Mouse (Mus musculus) gastrocnemius, adult 2 months (tissue): Measurements from ENCODE around the gene Cdkal1. TPM values are rescaled to one million over a fixed set of nuclear protein-coding genes. Genes with fewer than 3 reads are reported as not detected.

ENCODE experiments used
- DNase-seq: peaks from one replicate; pipeline ENCODE4 v3.0.0; 2022
- H3K27ac ChIP-seq: fragments of 200-600 bp; 2 replicates; pipeline ENCODE4 v1.8.1; 2022; ENCODE audit warnings: mild to moderate bottlenecking
- H3K4me3 ChIP-seq: fragments of 200-600 bp; 2 replicates; pipeline ENCODE4 v1.8.1; 2022; ENCODE audit warnings: mild to moderate bottlenecking, moderate library complexity
- CTCF ChIP-seq: fragments of 200-600 bp; IDR thresholded peaks from 2 replicates; pipeline ENCODE4 v1.8.1; 2022; ENCODE audit warnings: antibody characterized with exemption, mild to moderate bottlenecking, moderate library complexity
- intact Hi-C: fragments of 180-260 bp; cut with DNase I; formaldehyde crosslinking; loops from one replicate; pipeline ENCODE4 v1.15.1; 2025
- total RNA-seq, 2 experiments: library from RNA; stranded (reverse); gene quantifications; 2 replicates each; pipeline ENCODE4 v1.2.3; 2021

Gene Cdkal1
- total RNA-seq, 2 experiments from 2014 or later, result 35.4 to 35.5 TPM

DNA sequence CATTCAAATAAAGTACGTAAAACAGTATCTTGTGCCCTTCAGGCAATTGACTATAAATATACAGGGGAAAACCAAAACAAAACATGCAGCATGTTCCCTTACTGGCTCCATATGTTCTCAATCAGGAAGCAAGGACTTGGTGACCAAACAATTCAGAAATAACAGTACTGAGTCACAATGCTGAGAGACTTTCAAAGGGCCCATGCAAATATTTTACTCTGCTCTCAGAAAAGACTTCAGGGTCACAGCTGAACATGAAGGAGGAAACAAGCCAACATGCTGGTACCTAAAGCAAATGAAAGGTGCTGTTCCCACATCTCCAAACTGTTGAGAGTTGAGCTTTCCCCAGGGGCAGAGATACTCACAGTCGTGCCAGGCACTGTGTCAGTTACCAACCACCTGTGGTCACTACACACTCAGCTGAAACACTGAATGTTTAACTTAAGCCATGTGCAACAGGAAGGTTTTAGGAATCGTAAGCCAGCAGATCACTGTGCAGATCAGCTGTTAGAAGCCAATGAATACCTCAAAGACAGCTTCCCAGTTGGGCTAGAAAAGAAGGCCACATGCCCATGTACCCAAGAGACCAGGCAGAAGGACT, 140.1 kb downstream of the Cdkal1 start:
- no peak for DNase-seq
- no peak for TF ChIP-seq CTCF
- intact Hi-C loops, result no loop called here
- Histone ChIP-seq H3K27ac (no peak overlapping the region), H3K4me3 (no peak overlapping the region)

DNA sequence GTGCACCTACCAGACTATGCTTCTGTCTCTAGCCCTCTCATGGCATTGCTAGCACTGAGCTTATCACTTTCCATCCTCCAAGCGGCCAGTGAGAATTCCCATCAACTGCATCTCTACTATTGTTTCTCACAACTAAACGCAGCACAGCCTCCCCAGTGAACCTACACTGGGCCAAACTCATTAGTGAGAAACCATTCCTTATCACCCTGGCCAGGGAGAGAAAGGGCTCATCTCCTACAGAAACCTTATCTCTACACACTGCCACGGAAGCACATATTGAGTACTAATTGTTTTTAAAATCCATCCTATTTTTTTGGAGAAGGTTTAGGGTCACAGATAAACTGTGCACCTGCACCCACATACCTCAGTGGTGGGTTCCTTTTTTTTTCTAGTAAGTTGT, 147.9 kb downstream of the Cdkal1 start:
- TF ChIP-seq CTCF, result no peak
- intact Hi-C loops, result no loop called here
- Histone ChIP-seq H3K27ac (no peak overlapping the region), H3K4me3 (no peak overlapping the region)
- DNase-seq, result no peak

DNA sequence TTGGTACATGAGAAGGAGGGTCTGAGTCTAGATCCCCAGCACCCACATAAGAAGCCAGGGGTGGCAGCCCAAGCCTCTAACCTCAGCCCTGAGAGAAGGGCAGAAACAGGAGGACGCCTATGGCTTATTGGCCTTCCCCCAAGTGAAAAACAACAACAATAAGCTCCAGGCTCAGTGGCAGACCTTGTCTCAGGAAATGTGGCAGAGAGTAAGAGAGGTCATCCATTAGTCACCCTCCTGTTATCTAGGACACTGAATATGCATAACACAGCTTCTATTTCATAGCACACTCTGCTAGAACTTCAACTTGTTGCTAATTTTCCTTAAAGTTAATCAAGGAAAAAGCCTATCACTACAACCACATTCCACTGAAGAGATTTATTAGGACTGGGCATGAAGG, 154.1 kb downstream of the Cdkal1 start:
- no peak for TF ChIP-seq CTCF
- H3K27ac ChIP-seq, result no peak overlapping the region
- no peak overlapping the region for H3K4me3 ChIP-seq
- DNase-seq, result no peak
- intact Hi-C loops, result no loop called here

- intact Hi-C loops, result no loop called here
- H3K4me3 ChIP-seq, result no peak overlapping the region
- no peak for TF ChIP-seq CTCF
- no peak overlapping the region for H3K27ac ChIP-seq
- no peak for DNase-seq
These were observed 155.6 kb downstream of the Cdkal1 start for GRCm38 (mm10) chr13:29699896-29700295.

DNA sequence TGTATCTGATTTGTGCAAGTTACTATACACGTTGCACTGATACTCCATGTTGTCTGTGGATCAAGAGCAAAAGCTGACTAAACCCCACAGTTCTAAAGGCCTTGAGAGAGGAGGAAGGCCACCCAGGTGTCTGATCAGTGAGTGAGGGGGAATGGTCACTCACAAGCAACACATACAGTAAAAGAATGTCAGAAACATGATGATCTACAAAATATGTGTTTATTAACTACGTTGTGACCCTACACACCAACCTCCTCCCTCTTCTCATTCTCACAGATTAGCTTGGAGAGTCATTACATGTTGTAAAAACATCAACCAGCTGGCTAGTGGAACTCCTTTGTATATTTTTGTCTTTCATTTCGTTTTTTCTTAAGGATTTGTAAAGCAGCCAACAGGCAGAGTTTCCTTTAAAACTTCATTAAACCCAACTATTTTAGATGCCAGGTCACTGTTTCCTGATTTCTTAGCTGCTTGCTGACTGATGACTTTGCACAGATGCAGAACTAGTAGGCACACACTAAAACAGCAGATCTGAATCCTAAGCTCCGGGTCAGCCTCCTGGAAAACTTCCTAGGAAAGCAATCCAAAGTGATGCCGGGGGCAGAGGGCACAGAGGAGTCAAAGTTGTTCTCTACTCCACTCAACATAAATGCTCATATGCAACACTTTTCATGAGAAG, 157.0 kb downstream of the Cdkal1 start:
- TF ChIP-seq CTCF, result no peak
- no peak for DNase-seq
- intact Hi-C loops, result no loop called here
- Histone ChIP-seq H3K4me3 (no peak overlapping the region), H3K27ac (no peak overlapping the region)

GRCm38 (mm10) chr13:29697230-29697629, 158.2 kb downstream of the Cdkal1 start:
- intact Hi-C loops, result no loop called here
- Histone ChIP-seq H3K4me3 (no peak overlapping the region), H3K27ac (no peak overlapping the region)
- DNase-seq, result no peak
- no peak for TF ChIP-seq CTCF

GRCm38 (mm10) chr13:29690734-29691133, 164.7 kb downstream of the Cdkal1 start:
- intact Hi-C loops, result no loop called here
- TF ChIP-seq CTCF, result no peak
- DNase-seq, result no peak
- Histone ChIP-seq H3K27ac (no peak overlapping the region), H3K4me3 (no peak overlapping the region)

- TF ChIP-seq CTCF, result no peak
- DNase-seq, result no peak
- intact Hi-C loops, result no loop called here
These were observed 166.6 kb downstream of the Cdkal1 start for GRCm38 (mm10) chr13:29688851-29689250.

GRCm38 (mm10) chr13:29687872-29688271, 167.6 kb downstream of the Cdkal1 start:
- intact Hi-C loops, result no loop called here
- DNase-seq, result no peak
- Histone ChIP-seq H3K4me3 (no peak overlapping the region), H3K27ac (no peak overlapping the region)
- TF ChIP-seq CTCF, result no peak

More at GRCm38 (mm10) chr13:29688851-29689250, 166.6 kb downstream of the Cdkal1 start:
- no peak overlapping the region for H3K27ac ChIP-seq
- H3K4me3 ChIP-seq, result no peak overlapping the region

DNA sequence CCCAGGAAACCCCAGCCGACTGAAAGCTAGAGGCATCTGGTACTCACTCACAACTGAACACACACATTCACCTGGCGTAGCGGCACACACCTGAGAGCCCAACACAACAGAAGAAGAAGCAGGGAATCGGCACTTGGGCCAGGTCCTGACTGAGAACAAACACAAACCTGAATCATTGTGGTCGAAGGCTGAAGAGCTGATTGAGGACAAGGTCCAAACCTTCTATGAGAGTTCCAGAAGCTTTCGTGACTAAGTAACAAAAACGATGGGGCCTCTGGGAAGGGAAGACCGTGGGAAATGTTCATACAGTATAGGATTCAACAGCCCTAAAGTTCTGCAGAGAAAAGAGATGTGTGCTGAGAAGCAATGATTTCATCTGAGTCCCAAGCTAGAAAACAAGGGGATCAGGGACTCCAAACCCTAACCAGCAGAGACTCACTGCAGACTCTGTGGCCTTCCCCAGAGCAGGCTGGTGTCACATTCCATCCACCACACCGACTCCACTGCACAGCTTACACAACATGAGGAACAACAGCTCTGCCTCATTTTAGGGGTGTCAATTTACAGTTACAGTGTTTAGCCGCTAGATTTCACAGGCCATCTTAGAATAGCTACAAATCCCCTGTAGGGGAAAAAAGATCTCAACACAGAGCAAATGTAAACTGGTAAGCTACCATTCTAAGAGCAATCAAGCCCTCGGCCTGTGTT, 175.8 kb downstream of the Cdkal1 start:
- no peak for TF ChIP-seq CTCF

GRCm38 (mm10) chr13:29677559-29677958, 177.9 kb downstream of the Cdkal1 start:
- TF ChIP-seq CTCF, result no peak
- intact Hi-C loops, result no loop called here
- DNase-seq, result no peak
- peak overlapping the region; percentile 2; the same call in 1 of the 2 replicates for H3K27ac ChIP-seq
- no peak overlapping the region for H3K4me3 ChIP-seq

More for the DNA sequence above, 175.8 kb downstream of the Cdkal1 start:
- intact Hi-C loops, result no loop called here
- no peak overlapping the region for H3K4me3 ChIP-seq
- DNase-seq, result peak; percentile 30
- H3K27ac ChIP-seq, result peak overlapping the region; percentile 48; the same call in 1 of the 2 replicates

DNA sequence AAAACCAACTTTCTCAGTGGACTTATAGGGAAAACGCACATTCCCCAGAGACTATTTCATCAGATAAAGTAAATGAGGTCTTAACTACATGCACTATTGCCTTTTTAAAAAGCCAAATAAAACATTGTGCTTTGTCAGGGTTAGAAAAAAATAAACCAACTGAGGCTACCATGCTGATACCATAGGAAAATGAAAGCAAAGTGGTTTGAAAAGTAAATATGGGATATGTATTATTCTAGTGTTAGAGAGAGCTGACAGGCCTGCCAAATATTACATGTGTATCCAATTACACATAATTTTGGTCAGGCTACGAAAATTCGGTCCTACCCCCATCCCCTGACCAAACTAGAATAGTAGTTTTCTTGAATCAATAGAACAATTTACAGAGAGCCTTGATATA, 184.8 kb downstream of the Cdkal1 start:
- H3K4me3 ChIP-seq, result no peak overlapping the region
- TF ChIP-seq CTCF, result no peak
- intact Hi-C loops, result no loop called here
- DNase-seq, result no peak
- H3K27ac ChIP-seq, result no peak overlapping the region

GRCm38 (mm10) chr13:29663908-29664307, 191.6 kb downstream of the Cdkal1 start:
- TF ChIP-seq CTCF, result no peak
- no peak overlapping the region for H3K4me3 ChIP-seq
- H3K27ac ChIP-seq, result no peak overlapping the region
- no peak for DNase-seq
- intact Hi-C loops, result no loop called here
